Mouse (Mus musculus): ENCODE results near the gene Fam69a. TPM values are rescaled to one million over a fixed set of nuclear protein-coding genes. Genes with fewer than 3 reads are reported as not detected.

The Fam69a gene
- 79.2 TPM for polyA plus RNA-seq (2017; shearing (Covaris generic))

GRCm38 (mm10) chr5:107986967-107987834, at the start of gene Fam69a:
Gene Fam69a, minus strand, starts transcription at chr5:107987085.

DNA sequence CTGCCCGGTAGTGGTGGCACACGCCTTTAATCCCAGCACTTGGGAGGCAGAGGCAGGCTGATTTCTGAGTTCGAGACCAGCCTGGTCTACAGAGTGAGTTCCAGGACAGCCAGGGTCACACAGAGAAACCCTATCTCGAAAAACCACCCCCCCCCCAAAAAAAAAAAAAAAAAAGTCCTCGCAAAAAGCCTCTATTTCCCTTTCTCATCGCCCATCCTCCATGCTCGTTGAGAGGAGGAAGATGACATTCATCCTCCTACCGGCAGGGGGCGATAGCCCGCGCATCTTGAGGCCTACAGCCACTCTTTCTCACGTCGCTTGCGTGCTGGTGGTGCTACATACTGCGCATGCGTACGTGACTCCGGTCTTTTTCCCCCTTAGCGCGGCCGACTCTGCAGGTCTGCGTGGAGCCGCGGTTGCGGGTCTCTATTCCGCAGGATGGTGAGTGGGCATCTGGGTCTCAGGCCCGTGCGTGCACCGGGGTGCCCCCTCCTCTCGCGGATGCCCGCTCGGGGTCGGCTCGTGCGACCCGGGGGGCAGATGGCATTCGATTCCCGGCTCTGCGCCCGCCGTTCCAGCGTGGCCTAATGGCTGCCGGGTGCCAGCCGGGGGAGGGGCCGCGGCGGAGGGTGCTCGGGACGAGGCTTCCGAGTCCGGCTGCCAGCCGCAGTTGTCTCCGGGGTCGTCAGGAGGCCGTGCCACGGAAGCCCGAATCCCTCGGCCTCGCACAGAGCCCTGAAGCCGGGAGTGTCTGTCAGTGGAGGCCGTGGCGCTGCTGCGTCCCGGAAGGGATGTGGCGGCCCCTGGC, 86.5 kb downstream of the Fam69a start, which contains the start of gene Rpl5:
Rpl5 (plus strand) TSS at position 297 of the 808 bp plus-strand sequence.

GRCm38 (mm10) chr5:107874561-107875260, 112.2 kb downstream of the Fam69a start, which contains the start of gene Evi5:
Gene Evi5, minus strand, starts transcription at chr5:107875107.

Other genes starting within 250 kb of the Fam69a start
- gene Ube2d2b, start 157.0 kb downstream of the Fam69a start, polyA plus RNA-seq (2017; shearing (Covaris generic)) = not detected
- gene Evi5, start 112.0 kb downstream of the Fam69a start, polyA plus RNA-seq (2017; shearing (Covaris generic)) = 0.57 TPM
- 34.0 TPM for gene Rpl5, start 86.6 kb downstream of the Fam69a start, polyA plus RNA-seq (2017; shearing (Covaris generic))
- 111 TPM for gene Mtf2, start 78.6 kb upstream of the Fam69a start, polyA plus RNA-seq (2017; shearing (Covaris generic))
- gene Tmed5, start 145.5 kb upstream of the Fam69a start, polyA plus RNA-seq (2017; shearing (Covaris generic)) = 90.1 TPM
- 2.3 TPM for gene Ccdc18, start 145.8 kb upstream of the Fam69a start, polyA plus RNA-seq (2017; shearing (Covaris generic))